Mouse (Mus musculus) ZHBTc4 (cell line): Measurements from ENCODE around the gene Cdc42bpg.

Experiments
- DNase-seq: peaks from one replicate; pipeline ENCODE4 v3.0.0-alpha.2; 2011; ENCODE audit warnings: low read depth, low spot score

Cdc42bpg gene

GRCm38 (mm10) chr19:6324751-6325150 is 18.5 kb downstream of the Cdc42bpg start:
- no peak for DNase-seq

- no peak for DNase-seq
Measured at GRCm38 (mm10) chr19:6331178-6331577, 24.9 kb downstream of the Cdc42bpg start.

- peak; percentile 77 for DNase-seq
Measured at GRCm38 (mm10) chr19:6331719-6332516, 25.7 kb downstream of the Cdc42bpg start.

GRCm38 (mm10) chr19:6333761-6334595 is 27.7 kb downstream of the Cdc42bpg start:
- no peak for DNase-seq

GRCm38 (mm10) chr19:6334673-6335457 is 28.6 kb downstream of the Cdc42bpg start, which contains the start of gene Men1:
Gene Men1 (plus strand): TSS chr19:6334979.
- peak; percentile 98 for DNase-seq

- DNase-seq, result peak; percentile 35
Measured at GRCm38 (mm10) chr19:6335458-6335827, 29.2 kb downstream of the Cdc42bpg start.

GRCm38 (mm10) chr19:6336920-6337319 is 30.7 kb downstream of the Cdc42bpg start:
- no peak for DNase-seq

GRCm38 (mm10) chr19:6338171-6338570 is 31.9 kb downstream of the Cdc42bpg start:
- DNase-seq, result no peak

- DNase-seq, result no peak
Measured at GRCm38 (mm10) chr19:6338716-6339115, 32.5 kb downstream of the Cdc42bpg start.

GRCm38 (mm10) chr19:6339191-6339590 is 32.9 kb downstream of the Cdc42bpg start:
- no peak for DNase-seq

- DNase-seq, result peak; percentile 75
Measured at GRCm38 (mm10) chr19:6339890-6340504, 33.7 kb downstream of the Cdc42bpg start.

- peak; percentile 87 for DNase-seq
Measured at GRCm38 (mm10) chr19:6340524-6341452, 34.5 kb downstream of the Cdc42bpg start, which contains the start of gene Map4k2. Gene Map4k2 (plus strand): TSS chr19:6341135.

- DNase-seq, result no peak
Measured at GRCm38 (mm10) chr19:6341453-6342077, 35.3 kb downstream of the Cdc42bpg start.

GRCm38 (mm10) chr19:6342276-6342933 is 36.1 kb downstream of the Cdc42bpg start:
- DNase-seq, result no peak

- no peak for DNase-seq
Measured at GRCm38 (mm10) chr19:6343066-6343925, 37.0 kb downstream of the Cdc42bpg start.

GRCm38 (mm10) chr19:6343996-6344395 is 37.7 kb downstream of the Cdc42bpg start:
- DNase-seq, result no peak

GRCm38 (mm10) chr19:6346023-6346422 is 39.8 kb downstream of the Cdc42bpg start:
- no peak for DNase-seq

GRCm38 (mm10) chr19:6346661-6347060 is 40.4 kb downstream of the Cdc42bpg start:
- DNase-seq, result no peak
